Mouse (Mus musculus) neural tube, embryonic 13.5 days (tissue): Measurements from ENCODE around the gene Eif4g3. TPM values are rescaled to one million over a fixed set of nuclear protein-coding genes. Genes with fewer than 3 reads are reported as not detected.

Source experiments
- ATAC-seq: fragments of 200-750 bp; cut with Nextera tagmentation; 2 replicates; pipeline ENCODE4 v1.8.0; 2017; ENCODE audit warnings: low read depth, mild to moderate bottlenecking, moderate TSS enrichment, moderate library complexity
- H3K27ac ChIP-seq: fragments of 300-500 bp; sonication (generic); replicated peaks from 2 replicates; pipeline ENCODE4 v1.5.1; 2015; ENCODE audit warnings: moderate library complexity, mild to moderate bottlenecking, inconsistent platforms
- H3K27me3 ChIP-seq: fragments of 300-500 bp; sonication (generic); 2 replicates; pipeline ENCODE4 v1.6.1; 2015; ENCODE audit warnings: mild to moderate bottlenecking, inconsistent platforms
- H3K36me3 ChIP-seq: fragments of 300-500 bp; sonication (generic); 2 replicates; pipeline ENCODE4 v1.6.1; 2015; ENCODE audit warnings: mild to moderate bottlenecking, inconsistent platforms
- H3K4me1 ChIP-seq: fragments of 300-500 bp; sonication (generic); replicated peaks from 2 replicates; pipeline ENCODE4 v1.6.1; 2015; ENCODE audit warnings: inconsistent platforms
- H3K4me2 ChIP-seq: fragments of 300-500 bp; sonication (generic); 2 replicates; pipeline ENCODE4 v1.6.1; 2015; ENCODE audit warnings: inconsistent platforms, mild to moderate bottlenecking, moderate library complexity
- H3K4me3 ChIP-seq: fragments of 300-500 bp; sonication (generic); 2 replicates; pipeline ENCODE4 v1.5.1; 2015; ENCODE audit warnings: mild to moderate bottlenecking, inconsistent platforms
- H3K9ac ChIP-seq: fragments of 300-500 bp; sonication (generic); 2 replicates; pipeline ENCODE4 v1.6.1; 2015; ENCODE audit warnings: moderate library complexity, mild to moderate bottlenecking, inconsistent platforms
- H3K9me3 ChIP-seq: fragments of 300-500 bp; sonication (generic); 2 replicates; pipeline ENCODE4 v1.6.1; 2016; ENCODE audit warnings: inconsistent platforms
- WGBS: fragments of 180-500 bp; shearing (Covaris S2); methylation state at CpG from one replicate; pipeline ENCODE4 v1.1.7; 2015; 5-methylcytosine and 5-hydroxymethylcytosine counted together
- polyA plus RNA-seq: library from polyadenylated mRNA; unstranded; fragments of >200 nt; fragmentation: Nextera tagmentation; extraction: Ambion mirVana; gene quantifications from 2 replicates; pipeline ENCODE4 v1.2.1, GENCODE M21; 2015

Gene Eif4g3
- polyA plus RNA-seq, 1 experiment from 2014 or later: 51.1 TPM

DNA sequence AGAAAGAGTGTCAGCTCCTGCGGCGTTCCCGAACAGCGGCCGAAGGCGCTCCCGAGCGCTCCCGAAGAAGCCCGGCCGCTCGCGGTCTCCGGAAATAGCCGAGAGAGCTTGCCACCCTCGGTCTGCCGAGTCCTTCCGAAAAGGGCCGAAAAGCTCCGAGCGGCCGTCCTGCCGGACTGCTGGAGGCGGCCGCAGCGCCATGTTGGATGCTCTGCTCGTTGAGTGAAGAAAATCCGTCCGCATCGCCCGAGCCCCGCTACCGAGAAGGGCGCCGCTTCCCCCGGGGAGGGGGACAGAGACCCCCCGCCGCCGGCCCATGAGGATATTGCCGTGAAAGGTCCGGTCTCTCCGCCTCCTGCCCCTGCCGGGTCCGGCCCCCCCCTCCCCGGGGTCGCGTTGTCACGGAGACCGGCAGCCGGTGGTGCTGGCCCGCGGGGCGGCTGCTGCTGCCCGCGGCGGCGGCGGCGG is 503 bp downstream of the Eif4g3 start:
- no peaks in the 10 kb centered on the region for H3K27me3 ChIP-seq
- peak overlapping the region; percentile 87 for H3K4me2 ChIP-seq
- peak overlapping the region; percentile 97 for H3K9ac ChIP-seq
- H3K4me3 ChIP-seq: peak overlapping the region; percentile 68
- WGBS: under 1% methylated on average over 48 of the region's 59 CpGs
- H3K4me1 ChIP-seq: peaks cover 40% of the 10 kb centered on the region
- H3K36me3 ChIP-seq: peaks cover 15% of the 10 kb centered on the region
- ATAC-seq: peak; percentile 94
- peak overlapping the region; percentile 97 for H3K27ac ChIP-seq
- no peaks in the 10 kb centered on the region for H3K9me3 ChIP-seq

GRCm38 (mm10) chr4:137993821-137994561 is 1.2 kb downstream of the Eif4g3 start:
- Histone ChIP-seq H3K4me1 (peaks cover 47% of the 10 kb centered on the region), H3K36me3 (peaks cover 22% of the 10 kb centered on the region), H3K9me3 (no peaks in the 10 kb centered on the region), H3K4me3 (peak overlapping the region; percentile 68), H3K9ac (peak overlapping the region; percentile 97), H3K27ac (peak overlapping the region; percentile 97), H3K4me2 (peak overlapping the region; percentile 87), H3K27me3 (no peaks in the 10 kb centered on the region)
- WGBS: under 1% methylated on average over 44 of the region's 60 CpGs
- peak; percentile 33; the same call in 1 of the 2 replicates for ATAC-seq

DNA sequence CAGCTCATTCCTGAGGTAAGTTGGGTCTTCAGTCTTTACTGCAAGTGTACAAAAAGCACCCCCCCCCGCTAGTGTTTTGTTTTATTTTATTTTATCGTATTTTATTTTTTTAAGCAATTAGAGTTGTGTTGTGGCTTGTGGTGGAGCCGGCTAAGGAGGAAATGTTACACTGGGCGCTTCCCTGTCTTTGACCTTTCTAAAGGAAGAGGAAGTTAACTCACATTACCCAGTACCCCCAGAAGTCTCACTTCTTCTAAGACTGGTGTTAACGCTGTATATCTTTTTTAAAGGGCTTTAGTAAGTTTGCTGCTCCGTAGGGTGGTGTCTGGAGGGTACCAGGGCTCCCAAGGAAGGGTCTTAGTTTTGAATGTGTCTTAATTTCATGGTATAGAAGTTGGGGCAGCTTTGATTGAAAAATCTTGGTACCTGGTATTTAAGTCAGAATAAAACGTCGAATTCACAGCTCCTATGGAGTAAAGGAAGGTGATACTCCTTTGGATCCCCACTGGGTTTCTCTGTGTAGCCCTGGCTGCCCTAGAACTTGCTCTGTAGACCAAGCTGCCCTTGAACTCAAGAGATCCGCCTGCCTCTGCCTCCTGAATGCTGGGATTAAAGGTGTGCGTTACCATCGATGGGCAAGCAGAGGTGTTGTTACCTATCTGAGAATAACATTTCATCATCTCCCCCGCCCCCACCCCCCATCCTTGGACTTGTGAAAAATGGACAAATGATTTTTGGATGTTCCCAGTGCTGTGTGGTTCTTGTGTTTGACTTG is 1.9 kb downstream of the Eif4g3 start:
- no peak for ATAC-seq
- peaks cover 54% of the 10 kb centered on the region for H3K4me1 ChIP-seq
- H3K9ac ChIP-seq: peak overlapping the region; percentile 97
- H3K27me3 ChIP-seq: no peaks in the 10 kb centered on the region
- no peaks in the 10 kb centered on the region for H3K9me3 ChIP-seq
- H3K36me3 ChIP-seq: peaks cover 29% of the 10 kb centered on the region
- 46% methylated on average over 12 of the region's 12 CpGs for WGBS
- H3K4me3 ChIP-seq: peak overlapping the region; percentile 68
- H3K27ac ChIP-seq: peak overlapping the region; percentile 97
- H3K4me2 ChIP-seq: peak overlapping the region; percentile 87

DNA sequence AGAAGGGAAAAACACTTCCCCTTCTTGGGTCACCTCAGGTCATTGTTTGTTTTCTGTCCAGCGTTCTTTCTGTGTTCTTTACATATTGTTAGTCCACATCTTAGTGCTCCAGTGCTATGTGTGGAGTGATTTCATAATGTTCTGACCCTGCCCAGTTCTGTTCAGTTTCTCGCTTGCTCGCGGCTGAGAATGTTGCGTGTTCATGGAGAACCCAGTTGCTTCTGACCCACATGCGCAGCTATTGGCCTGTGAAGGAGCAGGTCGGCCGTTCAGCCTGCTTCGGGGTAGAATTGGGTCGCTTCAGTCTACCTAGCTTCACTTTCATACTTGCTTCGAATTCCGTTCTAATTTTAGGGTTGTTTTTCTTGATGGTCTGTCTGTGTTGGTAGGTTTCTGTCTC is 2.6 kb downstream of the Eif4g3 start:
- Histone ChIP-seq H3K27ac (no peak overlapping the region), H3K9me3 (no peaks in the 10 kb centered on the region), H3K4me3 (peak overlapping the region; percentile 68), H3K4me1 (peaks cover 58% of the 10 kb centered on the region), H3K9ac (peak overlapping the region; percentile 97), H3K27me3 (no peaks in the 10 kb centered on the region), H3K4me2 (peak overlapping the region; percentile 87), H3K36me3 (peaks cover 29% of the 10 kb centered on the region)
- WGBS: 71% methylated on average over 12 of the region's 12 CpGs
- ATAC-seq: no peak

DNA sequence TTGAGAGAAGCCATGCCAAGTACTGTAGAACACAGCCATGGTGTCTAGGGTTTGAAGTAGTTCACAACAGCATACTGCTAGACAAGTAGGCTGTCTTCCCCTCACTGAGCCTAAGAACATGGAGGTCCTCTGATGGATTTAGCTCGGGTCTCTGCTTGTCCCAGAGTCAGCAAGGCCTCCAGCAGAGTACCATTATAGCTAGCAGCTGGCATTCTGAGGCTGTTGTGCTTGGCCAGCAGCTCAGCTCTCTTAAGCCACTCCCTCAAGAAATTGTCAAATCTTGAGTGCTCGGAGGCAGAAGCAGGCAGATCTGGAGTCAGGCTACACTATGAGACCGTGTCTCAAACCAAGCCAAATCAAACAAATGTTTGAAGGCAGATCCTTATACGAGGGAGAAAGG is 5.4 kb downstream of the Eif4g3 start:
- WGBS: 74% methylated on average over 4 of the region's 4 CpGs
- no peak for ATAC-seq
- H3K4me2 ChIP-seq: no peak overlapping the region
- H3K4me1 ChIP-seq: peaks cover 66% of the 10 kb centered on the region
- H3K27ac ChIP-seq: no peak overlapping the region
- no peaks in the 10 kb centered on the region for H3K9me3 ChIP-seq
- H3K9ac ChIP-seq: no peak overlapping the region
- no peaks in the 10 kb centered on the region for H3K27me3 ChIP-seq
- peaks cover 32% of the 10 kb centered on the region for H3K36me3 ChIP-seq
- no peak overlapping the region for H3K4me3 ChIP-seq

GRCm38 (mm10) chr4:138000682-138001081 is 7.9 kb downstream of the Eif4g3 start:
- Histone ChIP-seq H3K9me3 (no peaks in the 10 kb centered on the region), H3K4me1 (peaks cover 53% of the 10 kb centered on the region), H3K4me2 (no peak overlapping the region), H3K27ac (peak overlapping the region; percentile 1; the same call in 1 of the 2 replicates), H3K9ac (no peak overlapping the region), H3K4me3 (no peak overlapping the region), H3K36me3 (peaks cover 48% of the 10 kb centered on the region), H3K27me3 (no peaks in the 10 kb centered on the region)
- no peak for ATAC-seq
- 37% methylated on average over 7 of the region's 7 CpGs for WGBS

DNA sequence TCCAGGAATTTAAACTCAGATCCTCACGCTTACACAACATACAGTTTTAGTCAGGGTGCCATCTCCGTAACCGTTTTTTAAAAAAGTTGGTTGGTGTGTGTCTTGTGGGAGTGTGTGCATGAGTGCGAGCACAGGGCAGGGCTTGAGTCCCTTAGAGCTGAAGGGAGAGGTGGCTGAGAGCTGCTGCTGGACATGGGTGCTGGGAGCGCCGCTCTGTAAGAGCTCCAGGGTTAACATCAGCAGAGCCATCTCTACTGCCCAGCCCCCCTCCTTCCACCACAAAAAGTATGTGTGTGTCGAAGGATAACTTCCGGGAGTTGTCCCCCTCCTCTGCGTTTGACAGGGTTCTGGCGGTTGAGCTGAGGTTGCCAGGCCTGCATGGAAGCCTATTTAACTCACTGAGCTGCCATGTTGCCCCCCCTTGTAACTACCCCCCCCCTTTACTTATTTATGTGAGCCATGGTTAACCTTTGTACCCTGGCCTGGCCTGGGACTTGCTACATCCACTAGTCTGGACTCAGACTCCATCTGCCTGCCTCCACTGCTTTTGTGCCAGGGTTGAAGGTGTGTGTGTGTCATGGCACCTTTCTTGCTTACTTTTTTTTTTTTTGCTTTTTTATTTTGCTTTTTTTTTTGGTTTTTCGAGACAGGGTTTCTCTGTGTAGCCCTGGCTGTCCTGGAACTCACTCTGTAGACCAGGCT is 11.2 kb downstream of the Eif4g3 start:
- 88% methylated on average over 11 of the region's 11 CpGs for whole genome bisulfite sequencing
- Histone ChIP-seq H3K9ac (no peak overlapping the region), H3K9me3 (no peaks in the 10 kb centered on the region), H3K36me3 (peaks cover 47% of the 10 kb centered on the region), H3K4me1 (peaks cover 29% of the 10 kb centered on the region), H3K27ac (no peak overlapping the region), H3K4me2 (no peak overlapping the region), H3K27me3 (no peaks in the 10 kb centered on the region), H3K4me3 (no peak overlapping the region)
- ATAC-seq: no peak

- Histone ChIP-seq H3K4me3 (no peak overlapping the region), H3K36me3 (peaks cover 44% of the 10 kb centered on the region), H3K27ac (no peak overlapping the region), H3K9ac (no peak overlapping the region), H3K9me3 (no peaks in the 10 kb centered on the region), H3K4me2 (no peak overlapping the region), H3K27me3 (no peaks in the 10 kb centered on the region), H3K4me1 (peaks cover 14% of the 10 kb centered on the region)
- ATAC-seq: no peak
- 96% methylated on average over 1 of the region's 1 CpGs for WGBS
These were observed 13.0 kb downstream of the Eif4g3 start for GRCm38 (mm10) chr4:138005781-138006180.

- Histone ChIP-seq H3K4me3 (no peak overlapping the region), H3K9ac (no peak overlapping the region), H3K4me2 (no peak overlapping the region), H3K9me3 (no peaks in the 10 kb centered on the region), H3K27ac (no peak overlapping the region), H3K36me3 (peaks cover 49% of the 10 kb centered on the region), H3K4me1 (peaks cover 16% of the 10 kb centered on the region; the same call in 1 of the 2 replicates), H3K27me3 (no peaks in the 10 kb centered on the region)
- ATAC-seq: no peak
- WGBS: 88% methylated on average over 9 of the region's 9 CpGs
These were observed 14.3 kb downstream of the Eif4g3 start for GRCm38 (mm10) chr4:138006951-138007613.

- Histone ChIP-seq H3K4me1 (peaks cover 16% of the 10 kb centered on the region; the same call in 1 of the 2 replicates), H3K4me3 (no peak overlapping the region), H3K36me3 (peaks cover 49% of the 10 kb centered on the region), H3K27me3 (no peaks in the 10 kb centered on the region), H3K27ac (no peak overlapping the region), H3K4me2 (no peak overlapping the region), H3K9me3 (no peaks in the 10 kb centered on the region), H3K9ac (no peak overlapping the region)
- ATAC-seq: no peak
- WGBS: 78% methylated on average over 6 of the region's 6 CpGs
These were observed 15.8 kb downstream of the Eif4g3 start for GRCm38 (mm10) chr4:138008646-138009045.

GRCm38 (mm10) chr4:138009786-138010502 is 17.1 kb downstream of the Eif4g3 start:
- Histone ChIP-seq H3K4me1 (peaks cover 16% of the 10 kb centered on the region; the same call in 1 of the 2 replicates), H3K4me3 (no peak overlapping the region), H3K4me2 (no peak overlapping the region), H3K27me3 (no peaks in the 10 kb centered on the region), H3K36me3 (peaks cover 51% of the 10 kb centered on the region), H3K9ac (no peak overlapping the region), H3K27ac (no peak overlapping the region), H3K9me3 (no peaks in the 10 kb centered on the region)
- no peak for ATAC-seq
- 94% methylated on average over 4 of the region's 4 CpGs for WGBS
